Mouse (Mus musculus) spleen, postnatal 4 days (tissue): ENCODE measurements around the gene Olfr434.
"Not testable (repeated sequence)": the region's sequence is repeated elsewhere in the genome, so short reads cannot be mapped to it uniquely, and the experiment has no call there.

Source experiments
- DNase-seq, 2 experiments: peaks; one replicate each; pipeline ENCODE4 v3.0.0; 2022; ENCODE audit warnings: low spot score in 2 of 2

The Olfr434 gene

GRCm38 (mm10) chr6:43212873-43213272, at the start of gene Olfr434:
Gene Olfr434 (plus strand): TSS chr6:43213021.
- DNase-seq, result not testable (repeated sequence)

- no peak for DNase-seq
These were observed 45.6 kb upstream of the Olfr434 start for GRCm38 (mm10) chr6:43167246-43167645.

- DNase-seq, result no peak
These were observed 41.0 kb upstream of the Olfr434 start, which contains the start of gene Olfr13 for GRCm38 (mm10) chr6:43171840-43172239. Gene Olfr13 (plus strand): TSS chr6:43172140.

GRCm38 (mm10) chr6:43178129-43178528, 34.7 kb upstream of the Olfr434 start:
- DNase-seq, result no peak

GRCm38 (mm10) chr6:43178584-43179501, 34.0 kb upstream of the Olfr434 start:
- no peak for DNase-seq

GRCm38 (mm10) chr6:43190986-43191385, 21.8 kb upstream of the Olfr434 start:
- no peak for DNase-seq

GRCm38 (mm10) chr6:43196781-43197180, 16.0 kb upstream of the Olfr434 start, which contains the start of gene Olfr435:
Gene Olfr435 (plus strand): TSS chr6:43197146.
- DNase-seq, result no peak

- no peak for DNase-seq
These were observed 14.7 kb upstream of the Olfr434 start for GRCm38 (mm10) chr6:43198094-43198493.

GRCm38 (mm10) chr6:43202786-43203185, 10.0 kb upstream of the Olfr434 start:
- no peak for DNase-seq

- no peak for DNase-seq
These were observed 7.5 kb upstream of the Olfr434 start for GRCm38 (mm10) chr6:43205355-43205754.

GRCm38 (mm10) chr6:43231255-43231654, 18.4 kb downstream of the Olfr434 start, which contains the start of gene Olfr47:
Gene Olfr47 (plus strand): TSS chr6:43231529.
- not testable (repeated sequence) for DNase-seq

- DNase-seq, result no peak
These were observed 29.2 kb downstream of the Olfr434 start for GRCm38 (mm10) chr6:43242061-43242460.

- no peak for DNase-seq
These were observed 34.6 kb downstream of the Olfr434 start for GRCm38 (mm10) chr6:43247396-43247795.

- no peak for DNase-seq
These were observed 40.2 kb downstream of the Olfr434 start for GRCm38 (mm10) chr6:43252994-43253393.

- DNase-seq, result no peak
These were observed 41.5 kb downstream of the Olfr434 start for GRCm38 (mm10) chr6:43254193-43254926.

GRCm38 (mm10) chr6:43260756-43261155, 47.9 kb downstream of the Olfr434 start:
- DNase-seq, result no peak

- peak; percentile 17 to 65 for DNase-seq
These were observed 52.7 kb downstream of the Olfr434 start, which contains the start of gene Arhgef5 for GRCm38 (mm10) chr6:43265363-43266041. Gene Arhgef5 (plus strand): TSS chr6:43265582.

- no peak for DNase-seq
These were observed 53.5 kb downstream of the Olfr434 start for GRCm38 (mm10) chr6:43266356-43266755.
